Mouse (Mus musculus) thymus, adult 18-20 months (tissue): Measurements from ENCODE around the gene Gm28051.
A peak's percentile ranks its signal among the peaks of the same experiment; 100 is the strongest.

Experiments used
- DNase-seq, 2 experiments: peaks; one replicate each; pipeline ENCODE4 v3.0.0; 2022; ENCODE audit warnings: mixed read lengths in 2 of 2

Gm28051 gene

DNA sequence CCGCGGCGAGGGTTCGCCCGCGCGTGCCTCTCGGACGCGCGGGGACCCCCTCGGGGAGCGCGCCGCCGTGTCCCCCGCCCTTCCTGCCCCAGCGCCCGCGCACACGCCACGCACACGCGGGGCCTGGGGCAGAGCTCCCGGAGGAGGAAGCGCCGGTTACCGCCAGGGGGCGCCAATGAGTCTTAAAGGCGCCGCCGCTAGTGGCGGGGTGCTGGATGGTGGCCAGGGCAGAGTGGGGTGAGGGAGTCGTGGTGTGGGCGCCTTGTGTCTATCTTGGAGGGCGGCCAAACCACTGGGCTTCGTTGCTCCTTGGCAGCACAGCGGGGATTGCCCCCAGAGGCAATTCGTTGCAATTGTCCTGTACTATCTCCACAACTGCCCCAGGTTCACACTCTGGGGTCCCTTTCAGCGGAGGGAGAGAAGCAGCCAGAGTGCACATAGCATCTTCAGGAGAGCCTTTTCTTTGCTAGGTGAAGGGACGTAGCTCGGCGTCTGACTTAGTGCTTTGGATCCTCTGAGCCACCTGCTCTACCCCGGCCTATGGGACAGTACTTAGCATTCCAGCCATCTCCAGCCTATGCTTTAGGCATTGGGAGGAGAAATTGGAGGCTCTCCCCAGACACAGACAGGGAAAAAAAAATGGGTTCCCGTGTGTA is 52.2 kb downstream of the Gm28051 start:
- peak; percentile 73 to 80 for DNase-seq

- DNase-seq = peak; percentile 42 to 50
These were observed 52.9 kb downstream of the Gm28051 start, which contains the start of gene Itpk1 for GRCm38 (mm10) chr12:102704457-102705198. Itpk1 (minus strand) TSS chr12:102704930.

- DNase-seq = no peak
These were observed 53.6 kb downstream of the Gm28051 start for GRCm38 (mm10) chr12:102703921-102704408.

DNA sequence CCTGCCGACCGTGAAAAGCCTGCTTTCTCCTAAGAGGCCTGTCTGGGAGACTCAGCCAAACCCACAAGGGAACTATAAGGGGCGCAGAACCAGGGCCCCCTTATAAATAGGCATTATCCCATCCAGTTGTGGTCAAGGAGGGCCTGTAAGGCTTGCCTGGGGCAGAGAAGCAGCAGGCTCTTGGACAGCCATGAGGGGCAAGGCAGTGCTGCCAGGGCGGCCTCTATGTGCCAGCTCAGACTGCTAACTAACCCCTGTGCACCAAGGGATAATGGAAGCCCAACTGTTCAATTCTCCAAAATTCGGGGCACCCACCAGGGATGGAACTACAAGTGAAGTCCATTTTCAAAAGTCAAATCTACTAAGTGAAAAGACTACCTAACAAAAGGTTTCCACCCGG is 54.1 kb downstream of the Gm28051 start:
- DNase-seq = no peak

GRCm38 (mm10) chr12:102703111-102703412 is 54.5 kb downstream of the Gm28051 start:
- no peak for DNase-seq

DNA sequence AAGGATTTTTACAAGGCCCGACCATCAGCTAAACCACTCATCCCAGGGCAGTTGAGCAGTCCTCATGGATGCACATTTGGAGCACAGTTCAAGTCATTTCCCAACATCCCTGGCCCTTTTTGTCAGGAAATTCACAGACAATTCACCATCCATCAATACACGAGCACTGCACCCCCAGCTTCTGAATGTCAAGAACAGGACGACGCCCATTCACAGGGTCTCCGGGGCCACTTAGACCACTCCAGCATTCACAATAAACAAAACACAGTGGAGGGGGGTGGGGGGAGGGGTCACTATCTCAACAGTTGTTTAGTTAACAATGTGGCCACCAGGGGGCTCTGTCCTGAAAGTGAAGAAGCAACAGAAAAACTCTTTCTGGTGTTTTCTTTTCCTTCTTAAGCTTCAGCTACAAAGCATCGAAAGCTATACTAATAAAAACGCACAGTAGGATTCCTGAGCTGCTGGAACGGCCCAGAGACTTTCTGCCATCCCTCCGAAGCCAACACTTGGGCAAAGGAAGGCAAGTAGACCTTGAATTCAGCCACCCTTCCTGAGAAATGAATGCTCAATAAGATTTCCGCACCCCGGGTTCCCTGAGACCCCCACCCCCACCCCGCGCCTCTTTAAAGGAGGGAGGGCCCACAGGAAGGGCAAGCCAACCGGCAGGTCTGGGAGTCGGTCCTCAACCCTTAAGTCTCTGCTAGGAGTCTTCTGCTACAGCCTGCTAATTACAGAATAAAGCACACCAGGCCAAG is 55.0 kb downstream of the Gm28051 start:
- DNase-seq = peak in 1 of 2 experiments; percentile 64

- no peak for DNase-seq
These were observed 55.8 kb downstream of the Gm28051 start for GRCm38 (mm10) chr12:102701691-102702207.

- no peak for DNase-seq
These were observed 57.1 kb downstream of the Gm28051 start for GRCm38 (mm10) chr12:102700453-102700852.

GRCm38 (mm10) chr12:102699156-102699555 is 58.4 kb downstream of the Gm28051 start:
- DNase-seq = no peak

GRCm38 (mm10) chr12:102698089-102698684 is 59.4 kb downstream of the Gm28051 start:
- DNase-seq = no peak

- DNase-seq = no peak
These were observed 60.2 kb downstream of the Gm28051 start for GRCm38 (mm10) chr12:102697381-102697780.

- DNase-seq = no peak
These were observed 60.8 kb downstream of the Gm28051 start for GRCm38 (mm10) chr12:102696635-102697354.

DNA sequence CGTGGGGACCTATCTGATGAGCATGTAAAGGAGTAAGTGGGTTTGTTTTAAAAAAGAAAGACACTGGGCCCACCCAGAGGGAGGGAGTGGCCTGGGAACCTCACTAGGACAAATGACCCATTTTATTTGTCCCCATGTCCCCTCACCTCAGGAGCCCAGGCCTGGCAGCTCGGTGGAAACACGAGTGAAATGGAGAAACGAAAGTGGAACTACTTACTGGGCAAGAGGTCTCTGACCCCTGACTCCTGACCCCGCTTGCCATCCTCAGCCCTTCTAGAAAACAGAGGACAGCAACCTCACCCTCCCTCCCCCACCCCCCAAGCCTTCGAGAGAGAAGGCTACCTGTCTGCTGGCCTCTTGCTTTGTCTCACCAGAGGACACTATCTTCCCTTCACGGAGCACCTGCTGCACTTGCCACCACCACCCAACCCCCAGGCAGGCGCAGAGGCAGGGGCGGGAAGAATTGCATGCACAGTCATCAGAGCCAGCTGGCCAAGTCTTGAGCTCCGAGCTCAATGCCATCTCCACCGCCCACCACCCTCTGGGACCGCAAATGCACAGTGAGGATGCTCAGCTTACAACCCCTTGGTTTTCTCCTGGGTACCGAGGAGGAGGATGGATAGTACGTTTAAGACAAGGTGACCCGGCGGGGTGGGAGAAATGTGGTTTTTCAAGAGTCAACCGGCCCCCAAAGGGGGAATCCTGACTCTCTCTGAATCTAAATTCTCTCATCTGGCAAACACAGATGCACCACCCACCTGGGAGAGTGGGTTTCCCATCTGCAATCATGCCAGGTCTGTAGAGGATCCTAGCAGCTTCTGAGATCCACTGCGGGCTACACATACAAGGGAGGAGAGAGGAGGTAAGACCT is 62.0 kb downstream of the Gm28051 start:
- peak in 1 of 2 experiments; percentile 55 for DNase-seq

DNA sequence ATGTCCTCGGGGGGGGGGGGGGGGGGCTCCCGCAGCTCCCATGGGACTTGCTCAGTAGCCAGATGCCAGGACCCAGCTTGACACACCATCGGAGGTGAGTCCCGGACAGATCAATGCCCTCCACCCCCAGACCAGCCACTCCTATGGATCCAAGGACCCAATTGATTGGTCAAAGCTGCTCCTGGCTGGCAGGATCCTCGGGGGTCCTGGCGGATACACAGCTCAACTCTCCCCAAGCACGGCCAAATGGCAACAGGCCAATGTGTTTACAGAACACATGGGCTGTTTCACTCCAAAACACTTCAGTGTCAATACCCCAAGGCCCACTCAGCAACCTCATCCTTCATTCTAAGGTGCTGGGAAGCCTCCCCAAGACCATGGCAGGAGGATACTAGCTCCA is 65.8 kb downstream of the Gm28051 start:
- no peak for DNase-seq

DNA sequence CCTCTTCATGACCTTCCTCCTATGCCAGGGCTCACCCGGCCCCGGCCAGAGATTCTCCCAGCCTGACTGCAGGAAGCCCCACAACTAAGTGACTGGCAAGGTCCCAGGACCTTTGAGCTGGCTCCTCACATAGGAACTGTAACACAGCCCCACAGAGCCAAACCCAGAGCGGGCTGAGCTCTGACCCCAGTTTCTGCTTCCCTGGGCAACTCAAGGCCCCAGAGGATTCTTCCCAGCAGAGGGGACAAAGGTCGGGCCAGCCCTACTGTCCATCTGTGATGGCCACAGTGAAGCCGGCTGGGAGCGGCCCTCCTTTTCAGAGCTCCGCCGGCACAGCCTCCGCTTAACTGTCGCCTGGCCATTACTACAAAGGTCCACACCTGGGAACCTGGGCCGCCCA is 66.4 kb downstream of the Gm28051 start:
- no peak for DNase-seq

DNA sequence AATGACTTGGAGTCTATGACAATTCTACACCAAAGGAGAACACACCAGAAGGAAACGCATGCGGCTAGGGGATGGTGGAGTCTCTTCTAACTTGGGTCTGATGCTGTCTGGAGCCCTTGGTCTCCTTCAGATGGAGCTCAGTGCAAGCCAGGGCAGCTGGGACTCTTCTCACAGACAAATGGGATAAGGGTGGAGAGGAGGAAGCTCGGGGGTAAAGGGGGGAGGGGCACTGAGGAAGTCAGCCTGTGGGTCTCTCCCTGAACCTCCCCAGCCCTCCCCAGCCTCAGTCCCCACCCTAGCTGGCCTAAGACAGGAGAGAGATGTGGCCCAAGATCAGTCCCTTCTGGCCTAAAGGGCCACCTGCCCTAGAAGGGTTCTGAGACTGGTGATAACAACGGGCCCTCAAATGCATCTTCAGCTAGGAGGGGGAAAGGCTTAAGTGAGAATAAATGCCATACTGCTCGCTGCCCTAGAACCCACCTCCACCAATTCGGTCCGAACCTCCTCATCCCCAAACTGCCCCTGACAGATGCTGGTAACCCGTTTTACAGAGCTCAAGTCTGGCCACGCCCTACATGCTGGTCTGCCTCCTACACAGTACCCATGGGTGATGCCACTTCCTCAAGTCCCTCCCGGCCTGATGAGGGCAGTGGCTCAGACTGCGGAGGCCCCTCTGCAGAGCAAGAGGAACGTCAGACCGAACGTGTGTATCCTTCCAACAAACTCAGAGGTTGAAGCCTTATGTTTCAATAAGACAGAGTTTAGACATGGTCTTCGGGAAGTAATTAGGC is 67.6 kb downstream of the Gm28051 start:
- DNase-seq = no peak

DNA sequence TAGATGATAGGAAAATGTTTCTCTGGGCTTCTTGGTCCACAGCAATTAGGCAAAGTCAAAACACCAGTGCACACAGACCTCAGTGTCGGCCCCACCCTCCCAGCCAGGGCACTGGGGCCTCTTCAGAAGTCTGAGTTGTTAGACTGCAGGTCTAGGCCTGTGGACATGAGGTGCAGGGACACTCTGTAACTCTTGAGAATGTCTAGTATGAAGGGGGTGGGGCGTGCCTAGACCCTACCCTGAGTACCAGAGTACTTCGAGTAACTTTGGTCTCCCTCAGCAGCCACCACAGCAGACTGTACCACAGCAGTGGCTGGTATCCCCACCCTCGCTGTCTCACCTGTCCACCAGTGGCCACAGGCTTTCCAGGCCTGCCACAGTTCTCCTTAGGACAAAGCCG is 71.2 kb downstream of the Gm28051 start:
- no peak for DNase-seq

- no peak for DNase-seq
These were observed 72.0 kb downstream of the Gm28051 start for GRCm38 (mm10) chr12:102685523-102685931.

- DNase-seq = no peak
These were observed 72.7 kb downstream of the Gm28051 start for GRCm38 (mm10) chr12:102684720-102685386.

- DNase-seq = no peak
These were observed 73.6 kb downstream of the Gm28051 start for GRCm38 (mm10) chr12:102683979-102684378.
